Comparison of ENCODE assay signal across 18 mouse cellular contexts in genomic region chr13:30471300-30471699, GRCm38 (mm10).
DNase-seq lines count a peak whose midpoint lies in the region; ATAC-seq and TF ChIP-seq lines count a peak whose summit lies in the region.
"Had no signal": no experiment of that assay in that cellular context is flagged by ENCODE, and none has a peak within 500 bp of the region (broad histone marks: within the 10 kb centered on the region; RNA-seq: fewer than 3 reads in every experiment).

No protein-coding gene starts in this region.

- no peak overlapping the region for H3K9ac ChIP-seq in MEL (ENCODE audit: control insufficient read depth, low read depth, low read length, poor library complexity, severe bottlenecking)
- H3K9ac ChIP-seq in midbrain, embryonic 16.5 days (ENCODE audit: low read depth, low read length): no peak overlapping the region
- H3K9ac ChIP-seq: hindbrain, embryonic 13.5 days; intestine, embryonic 15.5 days; liver, embryonic 12.5 days; lung, embryonic 14.5 days; neural tube, embryonic 15.5 days had no signal

- TF ChIP-seq CTCF in MEL (IDR thresholded peaks at IDR 0.05 in 2 of 3, conservative IDR thresholded peaks at IDR 0.05 in 1 of 3; ENCODE audit: control insufficient read depth in 1 of 3, insufficient read depth in 1 of 3, low read depth in 2 of 3, low read length in 3 of 3, poor library complexity in 1 of 3, severe bottlenecking in 1 of 3): no peak

- no peaks in the 10 kb centered on the region for H3K4me1 ChIP-seq in MEL (ENCODE audit: control insufficient read depth in 1 of 2, insufficient read depth in 2 of 2, low read length in 2 of 2)
- H3K4me1 ChIP-seq in midbrain, embryonic 16.5 days (ENCODE audit: control insufficient read depth, insufficient read depth, low read length): no peaks in the 10 kb centered on the region
- H3K4me1 ChIP-seq: hindbrain, embryonic 13.5 days; intestine, embryonic 15.5 days; liver, embryonic 12.5 days; midbrain, embryonic 10.5 days; neural tube, embryonic 15.5 days had no signal

- no peaks in the 10 kb centered on the region for H3K79me2 ChIP-seq in MEL (ENCODE audit: control insufficient read depth, insufficient read depth, low read length, poor library complexity)

- peak; percentile 7 for DNase-seq in kidney, adult 9 months
- DNase-seq in kidney, adult 8-10 months: no peak
- no peak for DNase-seq in MEL (ENCODE audit: low read depth, low spot score)
- DNase-seq in adrenal gland, postnatal 10 days: peak; percentile 32
- DNase-seq in kidney, postnatal 36 days: peak; percentile 10 to 20
- DNase-seq in left cerebral cortex, adult 9 months (ENCODE audit: low spot score in 2 of 2): no peak
- DNase-seq: cerebellum, adult 9-11 months; heart, postnatal 14 days; lung, embryonic 14.5 days; lung, postnatal 4 days; thymus, adult 18-20 months had no signal

- TF ChIP-seq POLR2A in MEL (IDR thresholded peaks at IDR 0.05; ENCODE audit: control insufficient read depth in 1 of 2, insufficient read depth in 1 of 2, low read depth in 1 of 2, low read length in 2 of 2, poor library complexity in 1 of 2): no peak

- no peaks in the 10 kb centered on the region for H3K9me3 ChIP-seq in MEL (replicated peaks; ENCODE audit: insufficient read depth, low read length)
- H3K9me3 ChIP-seq in midbrain, embryonic 16.5 days (replicated peaks; ENCODE audit: control insufficient read depth, low read length, poor library complexity, severe bottlenecking): no peaks in the 10 kb centered on the region
- H3K9me3 ChIP-seq: hindbrain, embryonic 13.5 days; intestine, embryonic 15.5 days; liver, embryonic 12.5 days; midbrain, embryonic 10.5 days; neural tube, embryonic 15.5 days had no signal

- peak overlapping the region; percentile 21 to 29; a peak in 3 of 4 replicates for H3K4me3 ChIP-seq in MEL (ENCODE audit: control insufficient read depth in 1 of 2, insufficient read depth in 1 of 2, low read depth in 2 of 2, low read length in 2 of 2)
- H3K4me3 ChIP-seq in midbrain, embryonic 16.5 days (ENCODE audit: low read depth, low read length): no peak overlapping the region
- H3K4me3 ChIP-seq: hindbrain, embryonic 13.5 days; intestine, embryonic 15.5 days; liver, embryonic 12.5 days; midbrain, embryonic 10.5 days; neural tube, embryonic 15.5 days had no signal

- H3K4me2 ChIP-seq in midbrain, embryonic 16.5 days (ENCODE audit: low read length): no peak overlapping the region
- H3K4me2 ChIP-seq: heart, embryonic 11.5 days; hindbrain, embryonic 13.5 days; intestine, embryonic 15.5 days; liver, embryonic 12.5 days; lung, embryonic 14.5 days; neural tube, embryonic 15.5 days had no signal

- 90% methylated on average over 5 of the region's 5 CpGs for WGBS in midbrain, embryonic 16.5 days

- no peak for TF ChIP-seq EP300 in MEL (IDR thresholded peaks at IDR 0.05; ENCODE audit: low read depth in 1 of 2, low read length in 2 of 2)

- ATAC-seq in midbrain, embryonic 16.5 days: no peak
- ATAC-seq: intestine, embryonic 15.5 days; liver, embryonic 12.5 days had no signal

- no peak overlapping the region for H3K27ac ChIP-seq in MEL (ENCODE audit: control insufficient read depth, low read depth, low read length)
- no peak overlapping the region for H3K27ac ChIP-seq in midbrain, embryonic 16.5 days (ENCODE audit: low read length)
- H3K27ac ChIP-seq: hindbrain, embryonic 13.5 days; intestine, embryonic 15.5 days; liver, embryonic 12.5 days; midbrain, embryonic 10.5 days; neural tube, embryonic 15.5 days had no signal

- TF ChIP-seq RAD21 in MEL (IDR thresholded peaks at IDR 0.05; ENCODE audit: low read depth, low read length): no peak

- H3K36me3 ChIP-seq in MEL (ENCODE audit: control insufficient read depth in 1 of 2, insufficient read depth in 2 of 2, low read length in 2 of 2): no peaks in the 10 kb centered on the region
- H3K36me3 ChIP-seq in midbrain, embryonic 16.5 days (ENCODE audit: control insufficient read depth, insufficient read depth, low read length): no peaks in the 10 kb centered on the region
- H3K36me3 ChIP-seq: hindbrain, embryonic 13.5 days; intestine, embryonic 15.5 days; liver, embryonic 12.5 days; midbrain, embryonic 10.5 days; neural tube, embryonic 15.5 days had no signal

- peaks cover 0 to 3% of the 10 kb centered on the region in 2 experiments; a peak in 2 of 4 replicates for H3K27me3 ChIP-seq in MEL (ENCODE audit: control insufficient read depth in 1 of 2, insufficient read depth in 2 of 2, low read length in 2 of 2)
- no peaks in the 10 kb centered on the region for H3K27me3 ChIP-seq in midbrain, embryonic 16.5 days (ENCODE audit: control insufficient read depth, insufficient read depth, low read depth, low read length)
- H3K27me3 ChIP-seq: hindbrain, embryonic 13.5 days; intestine, embryonic 15.5 days; liver, embryonic 12.5 days; neural tube, embryonic 15.5 days had no signal

TF ChIP-seq in MEL, 35 proteins besides CTCF, POLR2A, EP300 and RAD21:
- TF ChIP-seq TCF12 (IDR thresholded peaks at IDR 0.05; ENCODE audit: low read depth, low read length): no peak
- TF ChIP-seq NELFE (IDR thresholded peaks at IDR 0.05; ENCODE audit: low read depth, low read length): no peak

Comparison
In these comparisons a context has a peak if more than half of its experiments do, and no peak if none do; other contexts are left out.
1. DNase-seq: peak in kidney, adult 9 months (single experiment), adrenal gland, postnatal 10 days (single experiment) and kidney, postnatal 36 days (2 of 2); none in kidney, adult 8-10 months (0 of 2), MEL (single experiment) and left cerebral cortex, adult 9 months (0 of 2).